14 mouse cellular contexts compared by ENCODE assay signal in the genomic region with DNA sequence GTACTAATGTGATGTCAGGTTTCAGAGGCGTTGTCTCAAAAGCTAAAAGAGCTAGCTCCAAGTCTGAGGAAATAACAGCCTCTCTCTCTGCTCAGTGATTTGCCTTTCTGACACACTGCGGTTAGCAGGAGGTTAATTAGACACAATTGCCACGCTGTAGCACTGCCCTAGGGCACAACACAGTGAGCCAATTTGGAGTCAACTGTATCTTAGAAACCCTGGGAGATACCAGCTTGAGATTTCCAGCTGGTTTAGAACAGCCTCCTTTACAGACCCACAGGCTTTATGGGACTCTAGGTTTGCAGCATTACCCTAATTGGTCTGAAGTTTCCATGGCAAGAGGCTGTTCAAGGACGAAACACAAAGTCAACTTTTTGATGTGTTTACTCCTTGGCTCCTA.
DNase-seq lines count a peak whose midpoint lies in the region; ATAC-seq and TF ChIP-seq lines count a peak whose summit lies in the region.
"Had no signal": no experiment of that assay in that cellular context is flagged by ENCODE, and none has a peak within 500 bp of the region (broad histone marks: within the 10 kb centered on the region; RNA-seq: fewer than 3 reads in every experiment).

No protein-coding gene starts in this region.

- POLR2A ChIA-PET in Patski (lab: Charles Lee) = interaction anchor here (1.5 to 1.9 kb wide), 3 partner anchors 9 to 178 kb away, joined by 3 to 5 read pairs (median 3); partner anchors contain the start of gene A930002H24Rik

- H3K4me1 ChIP-seq in hindbrain, embryonic 15.5 days (replicated peaks) = no peaks in the 10 kb centered on the region; the same call in 1 of the 2 replicates
- peaks cover 3% of the 10 kb centered on the region; the same call in 1 of the 2 replicates for H3K4me1 ChIP-seq in limb, embryonic 12.5 days (replicated peaks)
- H3K4me1 ChIP-seq: stomach, embryonic 15.5 days had no signal

- CTCF ChIA-PET in Patski (lab: Charles Lee) = interaction anchor here (0.8 to 1.8 kb wide), 3 partner anchors 10 to 18 kb away, joined by 3 to 5 read pairs (median 3); no protein-coding TSS in a partner anchor

- peak; percentile 81 for ATAC-seq in Patski
- peak; percentile 73 for ATAC-seq in hindbrain, embryonic 15.5 days (ENCODE audit: low FRiP score, low read depth)
- ATAC-seq in limb, embryonic 12.5 days (ENCODE audit: insufficient number of reproducible peaks, insufficient read depth, low FRiP score, low TSS enrichment, low read depth) = peak; percentile 76
- ATAC-seq: intestine, postnatal 0 days; lung, postnatal 0 days had no signal

- no peaks in the 10 kb centered on the region for H3K36me3 ChIP-seq in hindbrain, embryonic 15.5 days
- H3K36me3 ChIP-seq in limb, embryonic 12.5 days = no peaks in the 10 kb centered on the region
- H3K36me3 ChIP-seq: stomach, embryonic 15.5 days had no signal

- H3K9ac ChIP-seq in hindbrain, embryonic 15.5 days = no peak overlapping the region
- no peak overlapping the region for H3K9ac ChIP-seq in limb, embryonic 12.5 days (replicated peaks)
- H3K9ac ChIP-seq: stomach, embryonic 15.5 days had no signal

- no peaks in the 10 kb centered on the region for H3K27me3 ChIP-seq in Patski
- H3K27me3 ChIP-seq in hindbrain, embryonic 15.5 days = no peaks in the 10 kb centered on the region
- H3K27me3 ChIP-seq in limb, embryonic 12.5 days = no peaks in the 10 kb centered on the region
- H3K27me3 ChIP-seq: stomach, embryonic 15.5 days had no signal

- WGBS in hindbrain, embryonic 15.5 days = 37% methylated on average over 4 of the region's 4 CpGs
- WGBS in limb, embryonic 12.5 days = 22% methylated on average over 4 of the region's 4 CpGs

- H3K4me3 ChIP-seq in hindbrain, embryonic 15.5 days = no peak overlapping the region
- H3K4me3 ChIP-seq in limb, embryonic 12.5 days (replicated peaks) = no peak overlapping the region
- H3K4me3 ChIP-seq: stomach, embryonic 15.5 days had no signal

- no peak for TF ChIP-seq CTCF in Patski (IDR thresholded peaks at IDR 0.05)

- in situ Hi-C loops in Patski (cut with MboI; ENCODE audit: low pct_unique_long_range_greater_than_20kb) = no loop called here

- H3K9me3 ChIP-seq in hindbrain, embryonic 15.5 days = no peaks in the 10 kb centered on the region
- H3K9me3 ChIP-seq in limb, embryonic 12.5 days = no peaks in the 10 kb centered on the region
- H3K9me3 ChIP-seq: stomach, embryonic 15.5 days had no signal

- no peak overlapping the region for H3K4me2 ChIP-seq in hindbrain, embryonic 15.5 days
- no peak overlapping the region for H3K4me2 ChIP-seq in limb, embryonic 12.5 days
- H3K4me2 ChIP-seq: liver, embryonic 11.5 days; stomach, embryonic 15.5 days had no signal

- H3K27ac ChIP-seq in hindbrain, embryonic 15.5 days (replicated peaks) = no peak overlapping the region
- no peak overlapping the region for H3K27ac ChIP-seq in limb, embryonic 12.5 days
- H3K27ac ChIP-seq: stomach, embryonic 15.5 days had no signal

- peak; percentile 55 for DNase-seq in heart, adult 11 months
- DNase-seq in heart, adult 8-10 months (ENCODE audit: low spot score) = no peak
- DNase-seq in Patski (ENCODE audit: low read depth, low spot score) = peak; percentile 68
- no peak for DNase-seq in ovary, postnatal 10 days (ENCODE audit: low spot score)
- DNase-seq in liver = no peak
- DNase-seq in right cerebral cortex, postnatal 10 days (ENCODE audit: low spot score in 2 of 2) = no peak
- DNase-seq: cerebellum, adult 9-11 months; thymus, postnatal 4 days had no signal

Comparison
In these comparisons a context has a peak if more than half of its experiments do, and no peak if none do; other contexts are left out.
1. DNase-seq: peak in heart, adult 11 months (single experiment) and Patski (single experiment); none in heart, adult 8-10 months (single experiment), ovary, postnatal 10 days (single experiment), liver (single experiment) and right cerebral cortex, postnatal 10 days (0 of 2).
2. Peak in every context shown above with its lines, with median percentiles within 50 percentile points of each other: ATAC-seq.